Mouse (Mus musculus): ENCODE data around the gene Sarm1. TPM values are rescaled to one million over a fixed set of nuclear protein-coding genes. Genes with fewer than 3 reads are reported as not detected.

The Sarm1 gene
- total RNA-seq, 2 experiments from 2014 or later, result 0.08 to 0.17 TPM

- ATAC-seq (replicated peaks; ENCODE audit: poor library complexity), result no peak
Observed at GRCm38 (mm10) chr11:78425572-78425971, 72.0 kb downstream of the Sarm1 start.

GRCm38 (mm10) chr11:78424352-78424751, 73.2 kb downstream of the Sarm1 start:
- no peak for ATAC-seq (replicated peaks; ENCODE audit: poor library complexity)

Other genes starting within 250 kb of the Sarm1 start
- gene 2610507B11Rik, start 236.0 kb downstream of the Sarm1 start, total RNA-seq (2015), result 49.4 and 56.6 TPM in 2 replicates
- gene 2610507B11Rik, start 236.0 kb downstream of the Sarm1 start, total RNA-seq (2017), result 71.2 and 71.5 TPM in 2 replicates
- 0.22 and 0.30 TPM in 2 replicates for gene BC030499, start 206.9 kb downstream of the Sarm1 start, total RNA-seq (2015)
- gene BC030499, start 206.9 kb downstream of the Sarm1 start, total RNA-seq (2017), result 0.14 and 2.0 TPM in 2 replicates
- gene Spag5, start 196.2 kb downstream of the Sarm1 start, total RNA-seq (2015), result 27.0 and 30.0 TPM in 2 replicates
- gene Spag5, start 196.2 kb downstream of the Sarm1 start, total RNA-seq (2017), result 52.6 and 54.0 TPM in 2 replicates
- gene Aldoc, start 174.8 kb downstream of the Sarm1 start, total RNA-seq (2015), result 0.15 and 1.0 TPM in 2 replicates
- gene Aldoc, start 174.8 kb downstream of the Sarm1 start, total RNA-seq (2017), result 0.17 and 0.54 TPM in 2 replicates
- gene Pigs, start 169.3 kb downstream of the Sarm1 start, total RNA-seq (2015), result 25.6 and 28.6 TPM in 2 replicates
- gene Pigs, start 169.3 kb downstream of the Sarm1 start, total RNA-seq (2017), result 13.3 and 15.6 TPM in 2 replicates
- 27.2 and 34.4 TPM in 2 replicates for gene Unc119, start 154.3 kb downstream of the Sarm1 start, total RNA-seq (2015)
- gene Unc119, start 154.3 kb downstream of the Sarm1 start, total RNA-seq (2017), result 25.7 and 29.2 TPM in 2 replicates
- not detected in 2 replicates for gene Foxn1, start 111.2 kb downstream of the Sarm1 start, total RNA-seq (2015)
- gene Foxn1, start 111.2 kb downstream of the Sarm1 start, total RNA-seq (2017), result not detected in 2 replicates
- 0.10 and 1.0 TPM in 2 replicates for gene Slc13a2, start 75.5 kb downstream of the Sarm1 start, total RNA-seq (2015)
- gene Slc13a2, start 75.5 kb downstream of the Sarm1 start, total RNA-seq (2017), result 0.04 and 0.44 TPM in 2 replicates
- 2.4 and 2.7 TPM in 2 replicates for gene Slc46a1, start 32.1 kb downstream of the Sarm1 start, total RNA-seq (2015)
- gene Slc46a1, start 32.1 kb downstream of the Sarm1 start, total RNA-seq (2017), result 1.8 and 5.8 TPM in 2 replicates
- not detected in 2 replicates for gene Vtn, start 1.3 kb upstream of the Sarm1 start, total RNA-seq (2015)
- gene Vtn, start 1.3 kb upstream of the Sarm1 start, total RNA-seq (2017), result not detected in 2 replicates
- not detected in 2 replicates for gene Sebox, start 5.7 kb upstream of the Sarm1 start, total RNA-seq (2015)
- gene Sebox, start 5.7 kb upstream of the Sarm1 start, total RNA-seq (2017), result not detected in 2 replicates
- 20.9 and 26.7 TPM in 2 replicates for gene Tmem199, start 14.4 kb upstream of the Sarm1 start, total RNA-seq (2015)
- 27.5 and 34.4 TPM in 2 replicates for gene Tmem199, start 14.4 kb upstream of the Sarm1 start, total RNA-seq (2017)
- gene Poldip2, start 14.4 kb upstream of the Sarm1 start, total RNA-seq (2015), result 57.5 and 59.2 TPM in 2 replicates
- 59.2 and 77.8 TPM in 2 replicates for gene Poldip2, start 14.4 kb upstream of the Sarm1 start, total RNA-seq (2017)
- gene Tnfaip1, start 38.6 kb upstream of the Sarm1 start, total RNA-seq (2015), result 8.9 and 9.3 TPM in 2 replicates
- 4.2 and 5.5 TPM in 2 replicates for gene Tnfaip1, start 38.6 kb upstream of the Sarm1 start, total RNA-seq (2017)
- gene Ift20, start 38.6 kb upstream of the Sarm1 start, total RNA-seq (2015), result 112 and 130 TPM in 2 replicates
- gene Ift20, start 38.6 kb upstream of the Sarm1 start, total RNA-seq (2017), result 158 and 160 TPM in 2 replicates
- gene Tmem97, start 53.0 kb upstream of the Sarm1 start, total RNA-seq (2015), result 102 and 108 TPM in 2 replicates
- gene Tmem97, start 53.0 kb upstream of the Sarm1 start, total RNA-seq (2017), result 77.5 and 77.9 TPM in 2 replicates
- 15.8 and 19.5 TPM in 2 replicates for gene Nlk, start 199.6 kb upstream of the Sarm1 start, total RNA-seq (2015)
- 16.6 and 21.6 TPM in 2 replicates for gene Nlk, start 199.6 kb upstream of the Sarm1 start, total RNA-seq (2017)

All from megakaryocyte progenitor cell, adult 5-6 weeks (primary cell).